Mouse (Mus musculus) layer of hippocampus, adult 9-10 months (tissue): ENCODE results near the gene Sox12.
"Not testable (repeated sequence)": the region's sequence is repeated elsewhere in the genome, so short reads cannot be mapped to it uniquely, and the experiment has no call there.

Experiments
- DNase-seq: peaks from one replicate; pipeline ENCODE4 v3.0.0; 2022; ENCODE audit warnings: low spot score

The Sox12 gene

DNA sequence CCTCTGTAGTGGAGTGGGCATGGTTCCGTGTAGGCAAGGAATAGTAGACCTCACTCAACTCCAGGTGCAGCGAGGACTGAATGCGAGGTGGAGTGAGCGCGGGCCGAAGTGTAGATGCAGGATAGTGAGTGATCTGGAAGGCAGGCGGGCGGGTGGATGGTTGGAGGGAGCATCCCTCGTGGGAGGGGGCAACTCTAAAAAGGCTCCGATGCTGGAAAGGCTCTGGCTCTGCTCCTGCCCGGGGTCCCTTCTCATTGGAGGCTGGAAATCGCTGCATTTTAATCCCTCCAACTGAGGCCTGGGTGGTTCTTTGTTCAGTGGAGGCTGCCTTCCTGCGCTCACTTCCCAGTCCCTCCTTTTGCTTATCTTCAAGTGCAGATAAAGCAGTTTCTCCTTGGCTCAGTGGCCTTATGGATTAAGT lies 1.3 kb upstream of the Sox12 start:
- no peak for DNase-seq

DNA sequence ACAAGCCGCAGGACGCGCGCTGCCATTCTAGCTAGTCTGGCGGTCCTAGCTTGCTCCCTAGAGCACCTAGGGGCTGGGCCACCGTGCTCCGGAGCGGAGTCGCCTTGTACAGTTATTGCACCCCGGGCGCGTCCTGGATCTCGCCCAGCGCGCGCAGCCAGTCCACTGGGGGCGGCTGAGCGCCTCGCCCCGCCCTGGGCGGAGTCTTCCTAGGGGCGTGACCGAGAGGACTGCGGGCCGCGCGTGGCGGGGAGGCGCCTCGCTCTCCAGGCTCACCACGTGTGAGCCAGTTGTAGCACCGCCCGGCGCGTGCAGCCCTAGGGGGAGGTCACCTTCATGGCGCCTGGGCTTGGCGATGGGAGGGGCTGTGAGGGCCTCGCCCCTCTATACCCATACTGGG lies 828 bp upstream of the Sox12 start:
- peak; percentile 62 for DNase-seq

DNA sequence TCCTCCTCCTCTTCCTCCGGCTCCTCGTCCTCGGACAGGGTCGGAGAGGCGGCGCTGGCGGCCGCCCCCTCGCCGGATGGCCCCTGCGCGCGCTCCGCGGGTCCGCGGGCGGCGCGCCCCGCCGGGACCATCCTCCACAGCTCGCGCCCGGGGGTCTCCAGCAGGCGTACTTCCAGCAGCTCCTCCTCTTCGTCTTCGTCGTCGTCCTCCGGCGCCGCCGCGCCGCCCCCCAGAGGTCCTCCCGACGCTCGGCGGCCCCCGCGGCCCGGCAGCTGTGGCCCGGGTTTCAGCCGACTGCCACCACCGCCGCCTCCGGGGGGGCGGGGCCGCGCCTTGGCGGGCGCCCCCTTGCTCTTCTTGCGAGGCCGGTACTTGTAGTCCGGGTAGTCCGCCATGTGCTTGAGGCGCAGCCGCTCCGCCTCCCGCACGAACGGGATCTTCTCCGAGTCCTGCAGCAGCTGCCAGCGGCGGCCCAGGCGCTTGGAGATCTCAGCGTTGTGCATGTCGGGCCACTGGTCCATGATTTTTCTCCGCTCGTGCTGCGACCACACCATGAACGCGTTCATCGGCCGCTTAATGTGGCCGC lies 766 bp downstream of the Sox12 start:
- no peak for DNase-seq

DNA sequence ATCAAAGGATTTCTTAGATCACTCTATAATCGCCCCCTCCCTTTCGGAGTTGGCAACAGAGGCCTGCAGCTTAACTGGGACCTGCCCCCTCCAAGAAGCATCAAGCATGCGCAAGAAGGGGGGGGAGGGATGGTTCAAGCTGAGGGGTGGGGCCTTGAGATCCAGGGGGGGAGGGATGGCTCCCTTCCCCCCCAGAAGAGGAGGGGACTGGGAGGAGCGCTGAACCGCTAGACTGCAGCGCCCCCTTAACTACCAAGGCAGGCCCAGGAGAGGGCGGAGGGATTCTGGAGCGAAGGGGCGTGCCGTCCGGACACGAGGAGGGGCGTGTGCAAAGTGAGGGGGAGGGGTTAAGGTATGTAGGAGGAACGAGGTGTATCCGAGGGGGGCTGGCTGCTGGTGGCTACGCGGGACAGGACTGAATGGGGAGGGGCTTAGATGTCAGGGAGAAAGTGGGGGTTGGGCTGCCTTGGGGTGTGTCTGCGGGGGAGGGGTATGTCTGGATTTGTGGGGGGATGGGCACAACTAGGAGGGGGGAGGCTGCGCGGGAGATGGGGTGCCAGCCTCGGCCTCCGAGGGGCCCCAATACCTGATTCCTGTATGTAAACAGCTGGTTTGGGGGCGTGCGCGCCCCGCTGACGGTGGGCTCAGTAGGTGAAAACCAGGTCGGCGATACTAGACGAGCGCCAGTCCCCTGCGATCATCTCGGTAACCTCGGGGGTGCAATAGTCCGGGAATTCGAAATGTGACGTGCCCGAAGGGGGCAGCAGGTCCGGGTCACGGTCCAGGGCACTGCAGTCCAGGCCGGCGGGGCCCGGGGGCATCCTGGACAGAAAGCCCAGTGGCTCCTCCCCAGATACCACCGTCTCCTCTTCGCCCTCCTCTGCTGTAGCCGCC lies 1.5 kb downstream of the Sox12 start:
- DNase-seq: peak; percentile 62

DNA sequence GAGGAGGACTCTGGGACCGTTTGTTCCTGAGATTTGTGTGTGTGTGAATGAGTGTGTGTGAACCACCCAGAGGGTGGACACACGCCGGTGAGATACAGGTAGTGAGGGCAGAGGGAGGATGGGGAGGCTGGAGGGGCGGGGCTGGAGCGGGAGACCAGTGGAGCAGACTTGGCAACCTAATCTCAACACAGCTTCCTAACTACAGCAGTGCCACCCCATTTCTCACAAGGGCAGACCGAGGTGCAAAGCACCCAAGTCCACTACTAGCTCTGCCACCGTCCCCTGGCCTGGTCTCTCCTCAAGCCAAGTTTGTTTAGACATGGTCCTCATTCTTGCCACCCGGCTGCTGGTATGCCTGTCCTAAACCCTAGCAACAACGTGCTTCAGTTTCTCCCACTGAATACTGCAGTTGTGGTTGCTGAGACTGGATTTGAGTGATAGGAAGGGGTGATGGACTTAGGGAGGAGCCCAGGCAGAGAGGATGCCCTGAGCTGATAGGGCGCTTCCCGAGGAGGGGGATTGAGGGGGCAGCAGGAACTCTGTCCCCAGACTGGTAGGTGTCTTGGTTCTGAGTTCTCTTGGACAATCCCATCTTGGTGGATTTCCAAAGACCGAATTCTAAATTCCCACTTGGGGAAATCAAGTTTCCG lies 2.5 kb downstream of the Sox12 start:
- DNase-seq: no peak

DNA sequence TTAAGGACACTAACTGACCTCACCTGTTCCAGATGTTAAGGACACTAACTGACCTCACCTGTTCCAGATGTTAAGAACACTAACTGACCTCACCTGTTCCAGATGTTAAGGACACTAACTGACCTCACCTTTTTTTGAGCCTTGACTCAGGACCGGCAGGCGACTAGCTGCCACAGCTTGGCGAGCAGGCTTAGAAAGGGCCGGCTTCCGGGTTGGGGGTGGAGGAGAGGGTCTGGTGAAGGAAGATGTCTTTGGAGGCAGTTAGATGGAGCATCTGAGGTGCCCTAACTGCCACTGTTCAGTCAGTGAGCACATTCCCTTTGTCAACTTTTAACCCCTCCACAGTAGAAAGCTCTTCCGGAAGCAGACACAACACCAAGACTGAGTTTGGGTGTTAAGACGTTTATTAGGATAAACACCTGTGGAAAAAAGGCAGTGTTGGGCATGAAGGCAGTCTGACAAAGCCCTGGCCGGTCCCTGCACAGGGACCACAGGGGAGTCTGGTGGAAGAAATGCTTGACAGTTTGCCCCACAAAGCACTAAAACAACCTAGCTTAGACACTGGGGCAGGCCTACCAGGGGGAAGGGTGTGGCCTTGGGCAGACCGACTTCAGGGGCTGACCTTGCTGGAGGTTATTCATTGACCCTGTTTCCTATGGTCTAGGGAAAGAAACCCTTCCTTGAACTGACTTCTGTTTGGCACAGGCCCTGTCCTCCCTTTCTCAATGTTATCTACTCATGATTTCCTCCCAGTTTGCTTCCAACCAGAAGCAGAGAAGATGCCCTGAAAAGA lies 4.4 kb downstream of the Sox12 start:
- no peak for DNase-seq

DNA sequence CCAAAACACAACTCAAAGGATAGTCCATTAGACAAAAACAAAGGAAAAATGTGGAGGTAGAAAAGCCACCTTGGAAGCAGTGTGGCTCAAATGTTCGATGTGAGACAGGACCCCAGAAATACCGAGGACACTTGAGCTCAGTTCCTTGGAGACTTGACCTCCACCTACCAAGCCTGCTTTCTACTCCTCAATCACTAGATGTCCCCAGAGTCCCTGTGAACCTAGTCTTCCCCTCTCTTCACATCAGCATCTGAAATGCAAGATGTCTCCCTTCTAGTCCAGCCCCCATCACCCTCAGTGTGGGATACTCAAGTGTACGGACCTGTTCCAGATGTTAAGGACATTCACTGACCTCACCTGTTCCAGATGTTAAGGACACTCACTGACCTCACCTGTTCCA lies 5.1 kb downstream of the Sox12 start:
- no peak for DNase-seq

DNA sequence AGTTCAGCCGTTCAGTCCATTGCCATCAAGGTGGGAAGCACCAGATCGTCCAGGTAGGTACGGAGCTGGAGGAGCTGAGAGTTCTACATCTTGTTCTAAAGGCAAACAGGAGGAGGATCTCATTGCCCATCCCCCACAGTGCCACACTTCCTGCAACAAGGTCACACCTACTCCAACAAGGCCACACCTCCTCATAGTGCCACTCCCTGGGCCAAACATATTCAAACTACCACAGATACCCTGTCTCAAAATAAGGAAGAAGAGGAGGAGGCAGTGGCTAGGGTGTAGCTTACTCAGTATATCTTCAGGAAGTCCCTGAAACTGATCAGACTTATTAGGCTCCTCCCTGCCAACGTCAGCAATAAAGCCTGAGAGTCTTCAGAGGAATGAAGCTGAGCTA lies 13.7 kb downstream of the Sox12 start:
- DNase-seq: no peak

DNA sequence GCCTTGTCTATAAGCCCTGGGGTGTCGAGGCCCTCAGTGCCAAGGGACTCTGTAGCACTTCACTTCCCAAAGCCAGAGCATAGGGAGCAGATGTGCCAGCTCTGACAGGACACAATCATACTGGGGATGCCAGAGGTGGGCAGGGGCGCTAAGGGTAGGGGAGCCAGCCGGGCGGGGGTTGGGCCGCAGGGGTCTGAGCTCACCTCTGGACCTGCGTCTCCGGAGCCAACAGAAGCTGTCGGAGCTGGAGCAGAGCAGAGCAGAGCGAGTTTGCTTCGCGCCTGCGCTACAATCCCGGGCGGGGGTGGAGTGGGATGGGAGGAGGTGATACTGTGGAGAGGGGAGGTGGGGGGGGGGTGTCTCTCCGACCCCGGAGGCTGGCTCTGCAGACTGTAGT lies 21.5 kb downstream of the Sox12 start, which contains the start of gene Nrsn2:
Nrsn2 (minus strand) TSS at position 294 of the 397 bp plus-strand sequence.
- DNase-seq: no peak

DNA sequence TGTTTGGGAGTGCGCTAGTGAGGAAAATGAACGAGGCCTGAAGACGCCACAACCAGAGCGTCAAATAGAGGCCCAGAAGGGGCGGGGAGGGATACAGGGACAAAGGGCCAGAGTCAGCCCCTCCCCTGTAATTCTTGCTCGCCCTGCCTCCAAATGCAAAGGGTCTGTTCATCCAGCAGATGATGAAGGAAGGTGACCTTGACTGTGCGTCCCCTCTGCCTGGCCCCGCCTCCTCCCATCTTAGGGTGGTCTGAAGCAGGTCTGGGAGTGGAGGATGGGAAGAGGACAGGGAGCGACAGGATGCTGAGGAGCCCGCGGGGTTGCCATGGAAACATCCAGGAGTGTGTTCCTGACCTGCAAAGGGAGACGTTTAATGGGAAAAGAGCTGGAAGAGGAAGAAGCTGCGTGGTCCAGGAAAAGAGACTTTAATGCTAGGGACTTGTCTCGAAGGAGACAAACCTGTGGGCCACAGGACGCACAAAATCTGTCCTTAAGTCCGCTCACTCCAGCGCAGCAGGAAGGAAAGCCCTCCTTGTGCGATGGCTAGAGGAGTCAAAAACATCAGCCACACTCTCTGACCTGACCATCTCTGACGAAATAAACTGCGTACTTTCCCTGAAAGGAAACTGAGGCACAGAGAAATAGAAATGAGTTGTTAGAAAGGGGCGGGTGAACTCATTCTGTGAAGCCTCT lies 22.1 kb downstream of the Sox12 start:
- DNase-seq: no peak

DNA sequence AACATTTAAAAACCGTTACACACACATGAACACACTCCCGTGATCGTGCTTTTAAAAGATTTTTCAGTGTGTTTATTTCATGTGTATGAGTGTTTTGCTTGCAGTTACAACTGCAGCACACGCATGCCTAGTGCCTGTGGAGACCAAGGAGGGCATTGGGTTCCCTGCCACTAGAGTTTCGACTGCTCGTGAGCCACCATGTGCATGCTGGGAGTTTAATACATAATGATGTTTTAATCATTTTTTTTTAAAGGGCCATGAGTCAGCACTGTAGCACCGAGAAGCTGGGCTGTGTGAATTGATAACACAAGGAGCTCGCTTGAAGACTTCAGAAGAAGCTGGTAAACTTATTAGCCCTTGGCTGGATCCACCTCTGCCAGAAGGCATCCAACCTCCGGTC lies 24.3 kb downstream of the Sox12 start:
- DNase-seq: no peak

DNA sequence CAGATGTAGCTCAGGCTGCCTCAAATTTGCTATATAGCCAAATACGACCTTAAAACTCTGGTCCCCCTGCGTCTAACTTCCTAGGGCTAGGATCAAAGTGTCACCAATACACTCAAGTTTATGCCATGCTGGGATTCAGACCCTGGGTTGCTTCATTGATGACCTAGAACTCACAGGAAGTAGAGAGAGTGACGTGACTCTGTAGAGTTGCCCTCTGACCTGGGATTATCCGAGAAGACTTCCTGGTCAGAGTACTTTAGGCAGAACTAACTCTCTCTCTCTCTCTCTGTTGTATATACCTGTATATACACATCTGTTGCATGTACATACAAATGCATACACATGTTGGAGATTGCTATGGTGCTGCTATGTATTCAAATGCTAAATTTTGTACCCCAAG lies 25.2 kb downstream of the Sox12 start:
- no peak for DNase-seq

DNA sequence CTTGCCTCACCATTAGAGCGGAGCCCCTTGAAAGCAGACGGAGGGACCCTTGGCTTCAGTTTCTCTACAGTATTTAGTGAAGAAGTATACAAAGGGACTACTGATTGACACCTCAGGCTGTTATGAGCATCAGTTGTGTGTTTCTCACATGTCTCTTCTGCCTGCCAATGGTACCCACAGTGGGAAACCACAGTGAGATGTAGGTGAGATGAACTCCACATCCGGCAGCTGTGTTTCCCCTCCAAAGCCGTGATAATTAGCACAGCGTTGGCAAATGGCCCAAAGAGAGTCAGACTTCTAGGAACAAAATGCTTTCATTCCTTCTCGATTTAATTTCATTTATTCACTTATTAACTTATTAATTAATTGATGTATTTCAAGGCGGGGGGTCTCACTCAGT lies 25.8 kb downstream of the Sox12 start:
- no peak for DNase-seq

DNA sequence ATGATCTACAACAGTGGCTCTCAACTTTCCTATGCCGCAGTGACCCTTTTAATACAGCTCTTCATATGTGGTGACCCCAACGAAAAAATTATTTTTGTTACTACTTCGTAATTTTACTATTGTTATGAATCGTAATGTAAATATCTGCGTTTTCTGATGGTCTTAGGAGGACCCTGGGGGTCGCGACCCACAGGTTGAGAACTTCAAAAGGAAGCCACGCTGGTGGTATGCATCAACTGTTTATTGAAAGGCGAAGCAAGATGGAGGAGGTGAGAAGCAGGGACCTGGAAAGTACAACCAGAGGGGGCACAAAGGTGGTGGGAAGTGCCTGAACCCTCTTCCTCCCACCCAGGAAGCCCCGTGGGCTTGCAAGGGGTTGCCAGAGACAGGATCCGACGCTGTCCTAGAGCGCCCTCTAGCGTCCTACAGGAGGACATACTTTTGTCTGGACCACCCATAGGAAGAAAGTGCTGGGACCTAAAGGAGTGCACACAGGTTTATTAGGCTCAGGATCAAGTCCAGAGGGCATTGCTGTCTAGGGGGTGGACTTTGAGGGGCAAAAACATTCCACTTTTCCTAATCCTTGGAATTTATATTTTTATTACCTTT lies 29.2 kb downstream of the Sox12 start:
- no peak for DNase-seq

DNA sequence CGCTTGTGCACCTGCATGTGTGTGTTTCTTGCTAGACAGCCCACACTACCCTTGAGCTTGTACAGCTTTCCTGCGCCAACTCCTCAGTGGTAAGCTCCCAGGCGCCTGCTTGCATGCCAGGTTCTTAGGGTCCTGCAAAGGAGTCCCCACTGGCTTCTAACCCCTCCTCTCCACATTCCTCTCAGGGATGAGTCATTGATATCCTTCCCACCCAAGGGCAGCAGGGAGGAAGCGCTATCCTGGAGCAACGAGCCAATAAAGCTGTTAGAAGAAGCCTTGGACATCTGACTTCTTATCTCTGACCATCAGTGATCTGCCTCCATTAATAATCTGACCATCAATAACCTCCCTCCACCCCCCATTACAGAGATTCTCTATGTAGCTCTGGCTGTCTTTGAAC lies 29.9 kb downstream of the Sox12 start:
- no peak for DNase-seq

DNA sequence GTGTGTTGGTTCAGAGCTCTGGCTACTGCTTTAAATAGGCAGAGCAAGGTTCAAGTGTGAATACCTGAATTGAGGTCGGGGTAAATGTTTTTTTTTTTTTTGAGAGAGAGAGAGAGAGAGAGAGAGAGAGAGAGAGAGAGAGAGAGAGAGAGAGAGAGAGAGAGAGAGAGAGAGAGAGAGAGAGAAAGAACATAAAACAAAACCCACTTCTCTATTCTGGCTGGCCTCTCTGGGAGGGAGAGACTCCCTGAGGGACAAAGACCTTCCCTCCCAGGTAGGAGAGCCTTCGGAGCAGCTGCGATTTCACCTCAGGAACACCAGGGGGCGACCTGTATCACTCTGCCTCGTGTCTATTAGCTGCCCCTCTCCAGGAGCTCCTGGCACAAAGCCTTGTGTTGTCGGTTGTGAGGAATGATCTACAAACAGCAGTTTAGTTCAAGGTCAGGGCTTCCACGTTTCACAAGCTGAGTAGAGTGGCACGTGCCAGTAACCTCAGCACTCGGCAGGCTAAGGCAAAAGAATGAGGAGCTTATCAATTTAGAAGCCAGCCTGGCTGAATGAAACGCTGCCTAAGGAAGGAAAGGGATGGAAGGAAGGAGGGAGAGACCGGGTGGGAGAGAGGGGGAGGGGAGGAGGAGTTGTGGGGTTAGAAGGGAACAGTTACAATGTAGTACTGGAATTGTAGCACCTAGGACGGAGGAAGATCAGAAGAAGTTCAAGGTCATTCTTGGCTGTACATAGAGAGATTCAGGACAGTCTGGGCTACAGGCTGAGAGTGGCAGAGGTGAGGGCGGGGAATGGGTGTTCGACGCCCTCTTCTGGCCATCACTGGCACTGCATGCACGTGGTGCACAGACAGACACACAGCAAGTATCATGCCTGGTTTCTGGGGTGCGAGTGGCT lies 34.4 kb downstream of the Sox12 start:
- DNase-seq: peak; percentile 59

DNA sequence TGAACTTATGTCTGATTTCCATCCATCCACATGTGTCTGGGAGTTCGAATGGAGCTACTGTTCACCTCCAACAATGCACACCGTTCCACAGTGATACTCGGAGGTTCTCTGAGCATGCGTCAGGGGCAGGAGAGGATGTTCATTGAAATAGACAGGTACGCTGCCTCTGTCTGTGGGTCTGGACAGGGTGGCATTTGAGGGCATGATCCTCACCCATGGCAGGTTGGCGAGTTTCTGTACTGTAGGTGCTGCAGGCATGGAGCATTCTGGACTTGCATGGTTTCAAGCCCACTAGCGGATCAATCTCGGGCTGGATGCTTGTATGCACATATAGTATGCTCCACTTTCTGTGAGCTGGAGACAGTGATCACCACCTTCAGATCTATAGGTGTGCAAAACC lies 36.7 kb downstream of the Sox12 start:
- DNase-seq: no peak

DNA sequence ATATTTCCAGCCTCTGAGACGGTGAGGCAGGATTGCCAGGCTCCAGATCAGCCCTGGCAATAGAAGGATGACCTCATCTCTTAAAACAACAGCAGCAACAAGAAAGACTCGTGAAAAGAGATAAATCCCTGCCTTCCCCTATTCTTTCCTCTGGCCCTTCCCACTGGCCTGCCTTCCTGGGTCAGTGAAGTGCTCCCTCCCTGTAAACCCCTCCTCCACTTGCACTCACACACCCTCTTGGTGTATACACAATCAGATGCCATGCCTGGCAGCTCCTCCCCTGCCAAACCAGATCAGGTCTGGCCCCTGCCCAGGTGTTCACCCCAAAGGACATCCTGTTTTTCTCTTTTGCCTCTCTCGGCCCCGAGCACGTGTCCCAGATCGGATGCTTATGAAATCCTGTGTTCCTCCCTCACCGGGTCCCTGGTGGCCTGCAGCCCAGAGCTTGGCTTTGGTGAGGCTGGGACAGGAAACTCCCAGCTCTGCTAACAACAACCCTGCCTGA lies 37.5 kb downstream of the Sox12 start:
- no peak for DNase-seq

DNA sequence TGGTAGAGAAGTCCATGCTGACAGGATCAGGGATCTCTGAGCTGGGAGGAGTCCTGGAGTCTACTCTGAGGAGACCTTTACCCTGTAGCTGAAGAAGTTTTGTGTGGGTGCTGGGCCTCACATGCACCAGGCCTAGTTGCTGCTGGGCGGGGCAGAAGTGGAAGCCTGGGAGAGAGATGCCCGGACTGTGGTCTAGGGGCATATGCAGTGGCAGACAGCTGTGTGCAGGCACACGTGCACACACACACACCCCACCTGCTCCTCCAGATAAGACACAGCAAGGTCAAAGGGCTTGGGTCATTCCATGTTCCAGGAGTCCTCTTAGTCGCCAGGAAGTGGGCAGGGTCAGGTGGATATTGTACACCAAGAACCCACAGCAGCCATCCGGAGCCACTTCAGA lies 38.2 kb downstream of the Sox12 start:
- DNase-seq: no peak

DNA sequence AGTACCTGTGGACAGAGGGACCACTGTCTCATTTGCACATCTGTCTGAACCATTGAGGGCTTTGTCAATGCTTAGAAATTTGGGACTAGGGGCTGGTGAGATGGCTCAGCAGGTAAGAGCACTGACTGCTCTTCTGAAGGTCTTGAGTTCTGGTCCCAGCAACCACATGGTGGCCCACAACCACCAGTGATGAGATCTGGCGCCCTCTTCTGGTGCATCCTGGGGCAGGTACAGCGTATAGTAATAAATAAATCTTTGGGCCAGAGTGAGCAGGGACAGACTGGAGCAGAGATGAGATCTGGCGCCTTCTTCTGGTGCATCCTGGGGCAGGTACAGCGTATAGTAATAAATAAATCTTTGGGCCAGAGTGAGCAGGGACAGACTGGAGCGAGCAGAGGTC lies 38.9 kb downstream of the Sox12 start:
- DNase-seq: not testable (repeated sequence)
